Mouse (Mus musculus): ENCODE measurements at regions not wholly inside any gene's neighbourhood (a gene's known extent, or its start where the extent isn't known, plus 50 kb on each side); places are given as distances from the start of the nearest gene placed in this dataset.

DNA sequence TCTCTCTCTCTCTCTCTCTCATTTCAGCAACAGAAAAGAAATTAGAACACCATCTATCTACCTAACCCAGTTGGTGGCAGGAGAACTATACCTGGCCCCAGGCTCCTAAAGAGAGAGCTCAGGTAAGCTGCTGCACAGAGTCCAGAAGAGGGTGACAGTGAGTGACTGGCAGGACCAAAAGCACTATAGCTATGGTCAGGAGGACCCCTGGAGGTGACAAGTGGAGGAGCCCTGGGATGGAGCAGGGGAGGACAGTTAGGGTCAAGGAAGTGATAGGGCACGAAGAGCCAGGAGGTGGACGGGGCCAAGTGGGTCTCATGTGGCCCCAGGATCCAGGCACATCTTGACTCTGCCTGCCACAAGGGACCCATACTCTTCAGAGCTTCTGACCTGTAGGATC lies 73.7 kb downstream of the Cryaa start:
- 74% methylated on average over 2 of the region's 2 CpGs for WGBS
- Histone ChIP-seq H3K27me3 (ENCODE audit: control insufficient read depth, insufficient read depth, low read length) (no peaks in the 10 kb centered on the region), H3K27ac (ENCODE audit: low read depth) (no peak overlapping the region), H3K4me1 (ENCODE audit: control insufficient read depth, insufficient read depth) (peaks cover 20% of the 10 kb centered on the region), H3K4me3 (ENCODE audit: low read depth, low read length) (no peak overlapping the region), H3K36me3 (replicated peaks; ENCODE audit: control insufficient read depth, insufficient read depth, low read length) (no peaks in the 10 kb centered on the region), H3K4me2 (ENCODE audit: low read depth, low read length) (no peak overlapping the region), H3K9ac (replicated peaks; ENCODE audit: low read depth, low read length) (no peak overlapping the region), H3K9me3 (replicated peaks; ENCODE audit: control insufficient read depth, low read length) (no peaks in the 10 kb centered on the region)
- DNase-seq (ENCODE audit: low spot score): no peak
- no peak for ATAC-seq (ENCODE audit: insufficient read depth, low read depth)
- no peak for TF ChIP-seq EP300 (IDR thresholded peaks at IDR 0.05; ENCODE audit: low read depth)
- peak; percentile 56 for TF ChIP-seq CTCF (IDR thresholded peaks at IDR 0.05; ENCODE audit: low read depth)

DNA sequence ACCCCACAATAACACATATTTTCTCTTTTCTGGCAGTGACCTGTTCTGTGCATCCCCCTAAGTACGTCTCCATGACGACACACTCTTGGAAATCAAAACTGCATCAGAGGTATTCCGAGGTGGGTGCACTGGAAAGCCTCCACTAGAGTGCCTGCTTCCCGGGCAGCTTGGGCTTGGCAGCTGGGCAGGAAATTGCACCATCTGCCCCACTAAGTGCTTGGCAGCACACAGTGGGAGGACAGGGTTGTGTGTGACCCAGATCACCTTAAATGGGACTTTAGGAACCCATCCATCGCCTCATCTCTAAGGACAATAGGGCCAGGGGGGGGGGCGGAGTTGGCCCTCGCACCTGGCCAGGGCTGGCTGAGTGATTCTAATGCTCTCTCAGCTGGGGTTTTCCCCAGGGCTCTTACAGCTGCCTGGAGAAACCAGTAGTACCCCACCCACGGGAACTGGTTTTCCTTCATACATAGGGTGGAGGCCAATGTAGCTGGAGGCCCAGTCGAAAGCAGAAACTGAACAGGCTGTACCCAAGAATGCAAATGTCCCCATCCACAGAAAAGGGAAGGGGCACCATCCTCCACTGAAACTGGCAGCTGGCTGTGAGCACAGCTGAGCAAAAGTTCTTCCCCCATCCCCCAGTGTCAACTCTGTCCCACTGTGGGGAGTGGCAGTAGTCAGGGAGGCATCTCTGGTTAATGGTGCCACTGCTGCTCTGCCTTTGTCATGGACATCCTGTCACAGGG lies 75.7 kb downstream of the Cryaa start:
- Histone ChIP-seq H3K27me3 (ENCODE audit: control insufficient read depth, insufficient read depth, low read length) (no peaks in the 10 kb centered on the region), H3K27ac (ENCODE audit: low read depth) (no peak overlapping the region), H3K36me3 (replicated peaks; ENCODE audit: control insufficient read depth, insufficient read depth, low read length) (no peaks in the 10 kb centered on the region), H3K4me3 (ENCODE audit: low read depth, low read length) (no peak overlapping the region), H3K4me2 (ENCODE audit: low read depth, low read length) (no peak overlapping the region), H3K4me1 (ENCODE audit: control insufficient read depth, insufficient read depth) (no peaks in the 10 kb centered on the region), H3K9me3 (replicated peaks; ENCODE audit: control insufficient read depth, low read length) (no peaks in the 10 kb centered on the region), H3K9ac (replicated peaks; ENCODE audit: low read depth, low read length) (no peak overlapping the region)
- ATAC-seq (ENCODE audit: insufficient read depth, low read depth): no peak
- DNase-seq (ENCODE audit: low spot score): no peak
- TF ChIP-seq EP300 (IDR thresholded peaks at IDR 0.05; ENCODE audit: low read depth): no peak
- WGBS: 70% methylated on average over 9 of the region's 9 CpGs

DNA sequence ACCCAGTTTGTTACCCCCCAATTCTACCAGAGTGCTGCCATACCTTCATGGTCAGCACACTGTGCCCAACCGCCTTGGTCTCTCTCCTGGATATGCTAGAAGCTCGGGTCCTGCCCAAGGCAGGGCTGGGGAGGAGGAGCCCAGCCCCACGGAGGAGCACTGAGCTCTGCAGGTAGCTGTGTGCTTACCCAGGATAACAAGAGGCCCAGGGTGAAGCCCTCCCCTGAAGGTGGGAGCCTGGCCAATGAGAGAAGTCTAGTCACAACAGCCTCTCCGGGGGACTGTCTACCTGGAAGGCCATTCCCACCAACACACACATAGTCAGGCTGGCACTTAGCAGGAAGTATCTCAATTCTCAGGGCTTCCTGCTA lies 76.2 kb downstream of the Cryaa start:
- WGBS: 59% methylated on average over 4 of the region's 4 CpGs
- Histone ChIP-seq H3K9me3 (replicated peaks; ENCODE audit: control insufficient read depth, low read length) (no peaks in the 10 kb centered on the region), H3K36me3 (replicated peaks; ENCODE audit: control insufficient read depth, insufficient read depth, low read length) (no peaks in the 10 kb centered on the region), H3K4me3 (ENCODE audit: low read depth, low read length) (no peak overlapping the region), H3K4me2 (ENCODE audit: low read depth, low read length) (no peak overlapping the region), H3K27ac (ENCODE audit: low read depth) (no peak overlapping the region), H3K27me3 (ENCODE audit: control insufficient read depth, insufficient read depth, low read length) (no peaks in the 10 kb centered on the region), H3K9ac (replicated peaks; ENCODE audit: low read depth, low read length) (no peak overlapping the region), H3K4me1 (ENCODE audit: control insufficient read depth, insufficient read depth) (no peaks in the 10 kb centered on the region)
- no peak for DNase-seq (ENCODE audit: low spot score)
- TF ChIP-seq EP300 (IDR thresholded peaks at IDR 0.05; ENCODE audit: low read depth): no peak
- TF ChIP-seq CTCF (IDR thresholded peaks at IDR 0.05; ENCODE audit: low read depth): no peak
- no peak for ATAC-seq (ENCODE audit: insufficient read depth, low read depth)

DNA sequence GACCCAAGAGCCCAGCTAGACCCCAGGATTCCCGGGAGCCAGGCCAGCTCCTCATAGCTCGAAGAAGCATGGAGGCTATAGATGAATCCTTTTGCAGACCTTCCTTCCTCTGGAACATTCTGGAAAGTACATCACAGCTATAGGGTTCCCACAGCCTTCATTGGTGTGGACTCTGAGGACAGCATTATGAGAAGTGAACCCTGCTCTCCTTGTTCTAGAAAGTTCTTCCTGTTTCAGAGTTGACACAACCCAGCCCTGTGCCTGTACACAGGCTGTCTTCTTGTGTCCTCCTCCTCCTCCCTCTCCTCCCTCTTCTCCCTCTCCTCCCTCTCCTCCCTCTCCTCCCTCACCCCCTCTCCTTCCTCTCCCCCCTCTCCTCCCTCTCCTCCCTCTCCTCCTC lies 82.9 kb downstream of the Cryaa start:
- no peak overlapping the region for H3K4me2 ChIP-seq (ENCODE audit: low read depth, low read length)
- H3K36me3 ChIP-seq (replicated peaks; ENCODE audit: control insufficient read depth, insufficient read depth, low read length): no peaks in the 10 kb centered on the region
- H3K27me3 ChIP-seq (ENCODE audit: control insufficient read depth, insufficient read depth, low read length): no peaks in the 10 kb centered on the region
- TF ChIP-seq EP300 (IDR thresholded peaks at IDR 0.05; ENCODE audit: low read depth): no peak
- no peak for TF ChIP-seq CTCF (IDR thresholded peaks at IDR 0.05; ENCODE audit: low read depth)
- no peak overlapping the region for H3K4me3 ChIP-seq (ENCODE audit: low read depth, low read length)
- no peak overlapping the region for H3K9ac ChIP-seq (replicated peaks; ENCODE audit: low read depth, low read length)
- ATAC-seq (ENCODE audit: insufficient read depth, low read depth) (no peak), DNase-seq (ENCODE audit: low spot score) (no peak)
- 95% methylated on average over 2 of the region's 2 CpGs for WGBS
- no peaks in the 10 kb centered on the region for H3K9me3 ChIP-seq (replicated peaks; ENCODE audit: control insufficient read depth, low read length)
- H3K27ac ChIP-seq (ENCODE audit: low read depth): no peak overlapping the region
- H3K4me1 ChIP-seq (ENCODE audit: control insufficient read depth, insufficient read depth): no peaks in the 10 kb centered on the region

DNA sequence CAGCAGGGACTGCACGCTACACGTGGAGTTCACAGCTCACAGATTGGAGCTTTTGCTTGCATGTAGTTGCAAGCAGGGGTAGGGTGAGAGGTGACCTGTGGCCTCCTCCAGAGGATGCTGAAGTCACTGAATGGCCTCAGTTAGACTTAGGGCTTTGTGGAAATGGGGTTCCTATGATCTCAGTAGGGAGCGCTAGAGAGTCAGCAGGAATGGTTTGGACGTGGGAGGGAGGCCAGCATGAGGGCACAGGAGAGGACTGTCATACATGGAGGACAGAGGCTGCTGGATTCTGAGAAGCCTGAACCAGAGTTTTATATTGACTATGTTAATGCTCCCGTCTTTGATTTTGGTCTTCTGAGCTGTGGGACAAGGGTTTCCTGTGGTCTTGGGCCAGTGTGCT lies 85.5 kb downstream of the Cryaa start:
- Histone ChIP-seq H3K9me3 (replicated peaks; ENCODE audit: control insufficient read depth, low read length) (no peaks in the 10 kb centered on the region), H3K4me2 (ENCODE audit: low read depth, low read length) (no peak overlapping the region), H3K27ac (ENCODE audit: low read depth) (no peak overlapping the region), H3K4me3 (ENCODE audit: low read depth, low read length) (no peak overlapping the region), H3K36me3 (replicated peaks; ENCODE audit: control insufficient read depth, insufficient read depth, low read length) (no peaks in the 10 kb centered on the region), H3K4me1 (ENCODE audit: control insufficient read depth, insufficient read depth) (peaks cover 14% of the 10 kb centered on the region), H3K9ac (replicated peaks; ENCODE audit: low read depth, low read length) (no peak overlapping the region), H3K27me3 (ENCODE audit: control insufficient read depth, insufficient read depth, low read length) (no peaks in the 10 kb centered on the region)
- 60% methylated on average over 5 of the region's 5 CpGs for WGBS
- TF ChIP-seq EP300 (IDR thresholded peaks at IDR 0.05; ENCODE audit: low read depth): no peak
- TF ChIP-seq CTCF (IDR thresholded peaks at IDR 0.05; ENCODE audit: low read depth): peak; percentile 51
- DNase-seq (ENCODE audit: low spot score) (no peak), ATAC-seq (ENCODE audit: insufficient read depth, low read depth) (no peak)

All from heart, postnatal 0 days (tissue).